ENCODE assay signal across 11 mouse cellular contexts in the genomic region with DNA sequence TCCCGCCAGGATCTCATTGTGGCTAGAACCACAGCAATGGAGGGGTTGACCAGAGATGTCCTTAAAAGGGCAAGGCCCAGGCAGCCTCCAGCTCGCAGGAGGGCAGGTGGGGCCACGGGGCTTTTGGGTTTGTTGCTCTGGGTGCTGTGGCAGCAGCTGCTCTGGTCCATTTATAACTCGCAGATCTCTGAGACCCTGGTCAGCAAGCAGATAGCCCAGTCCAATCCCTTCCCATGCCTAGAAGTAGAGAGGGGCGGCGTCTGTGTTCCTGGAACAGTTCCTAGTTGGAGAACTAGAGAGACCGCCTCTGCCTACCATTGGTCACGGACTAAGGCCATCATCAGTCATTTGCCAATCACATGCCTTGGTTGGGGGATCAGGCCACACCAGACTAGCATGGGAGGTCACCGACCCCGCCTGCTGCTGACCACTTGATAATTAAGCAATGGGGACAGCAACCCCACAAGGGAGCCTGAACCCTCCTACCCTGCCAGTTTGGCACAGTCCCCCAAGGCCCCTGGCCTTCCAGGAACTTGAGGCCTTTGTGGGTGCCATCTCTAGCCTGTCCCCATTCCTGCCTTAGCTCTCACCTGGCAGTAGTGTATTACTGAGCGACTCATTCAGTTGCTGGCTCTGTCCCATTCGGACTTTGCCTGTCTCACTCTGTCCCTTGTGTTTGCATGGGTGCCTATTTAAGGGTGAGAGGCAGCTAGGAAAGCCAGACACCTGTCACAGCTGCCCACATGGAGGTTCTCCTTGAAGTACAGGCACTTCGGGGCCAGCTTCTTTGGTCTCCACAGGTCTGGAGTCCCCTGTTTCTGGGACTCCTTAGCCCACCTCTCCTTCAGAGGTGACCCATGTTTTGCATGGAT.
A peak's percentile ranks its signal among the peaks of the same experiment; 100 is the strongest.
DNase-seq lines count a peak whose midpoint lies in the region; ATAC-seq and TF ChIP-seq lines count a peak whose summit lies in the region.
"Had no signal": no experiment of that assay in that cellular context is flagged by ENCODE, and none has a peak within 500 bp of the region (broad histone marks: within the 10 kb centered on the region; RNA-seq: fewer than 3 reads in every experiment).

No protein-coding gene starts in this region.

- WGBS in midbrain, embryonic 11.5 days: 58% methylated on average over 13 of the region's 13 CpGs
- 58% methylated on average over 13 of the region's 13 CpGs for WGBS in midbrain, embryonic 16.5 days
- 58% methylated on average over 13 of the region's 13 CpGs for WGBS in stomach, embryonic 15.5 days
- WGBS in cerebellum, adult 2 months: 78% methylated on average over 13 of the region's 13 CpGs

- no peaks in the 10 kb centered on the region for H3K9me3 ChIP-seq in midbrain, embryonic 11.5 days (ENCODE audit: control insufficient read depth, low read length)
- H3K9me3 ChIP-seq in midbrain, embryonic 16.5 days (replicated peaks; ENCODE audit: control insufficient read depth, low read length, poor library complexity, severe bottlenecking): no peaks in the 10 kb centered on the region
- H3K9me3 ChIP-seq in stomach, embryonic 15.5 days: no peaks in the 10 kb centered on the region
- H3K9me3 ChIP-seq: embryonic facial prominence, embryonic 12.5 days; midbrain, embryonic 15.5 days had no signal

- H3K27ac ChIP-seq in midbrain, embryonic 11.5 days (ENCODE audit: low read depth, low read length): no peak overlapping the region
- no peak overlapping the region for H3K27ac ChIP-seq in midbrain, embryonic 16.5 days (ENCODE audit: low read length)
- H3K27ac ChIP-seq in stomach, embryonic 15.5 days: no peak overlapping the region
- no peak overlapping the region for H3K27ac ChIP-seq in cerebellum, adult 2 months (ENCODE audit: insufficient read depth, low read length)
- H3K27ac ChIP-seq: embryonic facial prominence, embryonic 12.5 days; midbrain, embryonic 15.5 days had no signal

- TF ChIP-seq POLR2A in cerebellum, adult 2 months (IDR thresholded peaks at IDR 0.05; ENCODE audit: borderline replicate concordance, insufficient read depth, low read length): no peak

- H3K27me3 ChIP-seq in midbrain, embryonic 11.5 days (ENCODE audit: control insufficient read depth, insufficient read depth, low read length): no peaks in the 10 kb centered on the region
- no peaks in the 10 kb centered on the region; the same call in 1 of the 2 replicates for H3K27me3 ChIP-seq in midbrain, embryonic 16.5 days (ENCODE audit: control insufficient read depth, insufficient read depth, low read depth, low read length)
- no peaks in the 10 kb centered on the region for H3K27me3 ChIP-seq in stomach, embryonic 15.5 days (replicated peaks)
- H3K27me3 ChIP-seq in cerebellum, adult 2 months (ENCODE audit: control insufficient read depth, insufficient read depth, low read length): no peaks in the 10 kb centered on the region
- H3K27me3 ChIP-seq: embryonic facial prominence, embryonic 12.5 days; midbrain, embryonic 15.5 days had no signal

- TF ChIP-seq CTCF in cerebellum, adult 2 months (IDR thresholded peaks at IDR 0.05; ENCODE audit: borderline replicate concordance, insufficient read depth, low read depth, low read length): no peak

- no peak overlapping the region for H3K4me3 ChIP-seq in midbrain, embryonic 11.5 days (ENCODE audit: low read depth, low read length)
- no peak overlapping the region for H3K4me3 ChIP-seq in midbrain, embryonic 16.5 days (ENCODE audit: low read depth, low read length)
- no peak overlapping the region for H3K4me3 ChIP-seq in stomach, embryonic 15.5 days (replicated peaks)
- no peak overlapping the region for H3K4me3 ChIP-seq in cerebellum, adult 2 months (replicated peaks; ENCODE audit: insufficient read depth, low read depth, low read length)
- H3K4me3 ChIP-seq: embryonic facial prominence, embryonic 12.5 days; midbrain, embryonic 15.5 days had no signal

- H3K36me3 ChIP-seq in midbrain, embryonic 11.5 days (ENCODE audit: control insufficient read depth, insufficient read depth, low read length): no peaks in the 10 kb centered on the region
- H3K36me3 ChIP-seq in midbrain, embryonic 16.5 days (ENCODE audit: control insufficient read depth, insufficient read depth, low read length): no peaks in the 10 kb centered on the region
- no peaks in the 10 kb centered on the region for H3K36me3 ChIP-seq in stomach, embryonic 15.5 days
- H3K36me3 ChIP-seq: embryonic facial prominence, embryonic 12.5 days; midbrain, embryonic 15.5 days had no signal

- peak; percentile 41 for DNase-seq in gastrocnemius, postnatal 14 days
- no peak for DNase-seq in gastrocnemius, adult 18-20 months (ENCODE audit: low spot score)
- DNase-seq in midbrain, embryonic 11.5 days (ENCODE audit: low spot score, missing footprints): no peak
- peak; percentile 61 to 79 for DNase-seq in kidney, postnatal 36 days
- no peak for DNase-seq in layer of hippocampus, adult 9-10 months (ENCODE audit: low spot score)
- DNase-seq in cerebellum, adult 2 months: no peak
- DNase-seq: adrenal gland, postnatal 10 days had no signal

- H3K9ac ChIP-seq in midbrain, embryonic 11.5 days (ENCODE audit: low read length): no peak overlapping the region
- no peak overlapping the region for H3K9ac ChIP-seq in midbrain, embryonic 16.5 days (ENCODE audit: low read depth, low read length)
- no peak overlapping the region for H3K9ac ChIP-seq in stomach, embryonic 15.5 days
- H3K9ac ChIP-seq: embryonic facial prominence, embryonic 12.5 days; midbrain, embryonic 15.5 days had no signal

- ATAC-seq in midbrain, embryonic 11.5 days (ENCODE audit: low FRiP score): peak; percentile 68
- ATAC-seq in midbrain, embryonic 16.5 days: no peak
- peak; percentile 41; the same call in 1 of the 2 replicates for ATAC-seq in stomach, embryonic 15.5 days (ENCODE audit: insufficient read depth, low FRiP score, low read depth)
- ATAC-seq: midbrain, embryonic 15.5 days had no signal

- no peak overlapping the region for H3K4me2 ChIP-seq in midbrain, embryonic 11.5 days
- H3K4me2 ChIP-seq in midbrain, embryonic 16.5 days (ENCODE audit: low read length): no peak overlapping the region
- H3K4me2 ChIP-seq in stomach, embryonic 15.5 days: no peak overlapping the region
- H3K4me2 ChIP-seq: embryonic facial prominence, embryonic 12.5 days; midbrain, embryonic 15.5 days had no signal

- intact Hi-C loops in gastrocnemius, postnatal 14 days (cut with DNase I; ENCODE audit: low total_unique reads): no loop called here

- H3K4me1 ChIP-seq in midbrain, embryonic 11.5 days (ENCODE audit: control insufficient read depth, insufficient read depth, low read length): peaks cover 9% of the 10 kb centered on the region; the same call in 1 of the 2 replicates
- H3K4me1 ChIP-seq in midbrain, embryonic 16.5 days (ENCODE audit: control insufficient read depth, insufficient read depth, low read length): 0 out of 2 replicates have a peak, but pooled peaks cover 2% of the 10 kb centered on the region
- H3K4me1 ChIP-seq in stomach, embryonic 15.5 days: peaks cover 15% of the 10 kb centered on the region
- no peaks in the 10 kb centered on the region for H3K4me1 ChIP-seq in cerebellum, adult 2 months (ENCODE audit: control insufficient read depth, insufficient read depth, low read length)

Comparison
In these comparisons a context has a peak if more than half of its experiments do, and no peak if none do; other contexts are left out.
1. DNase-seq: peak in gastrocnemius, postnatal 14 days (single experiment) and kidney, postnatal 36 days (2 of 2); none in gastrocnemius, adult 18-20 months (single experiment), midbrain, embryonic 11.5 days (single experiment), layer of hippocampus, adult 9-10 months (single experiment) and cerebellum, adult 2 months (0 of 2).